Mouse (Mus musculus) thymus, postnatal 14 days (tissue): ENCODE measurements around the gene Tent5c.

Experiments
- DNase-seq: peaks from one replicate; pipeline ENCODE4 v3.0.0; 2021

The Tent5c gene

DNA sequence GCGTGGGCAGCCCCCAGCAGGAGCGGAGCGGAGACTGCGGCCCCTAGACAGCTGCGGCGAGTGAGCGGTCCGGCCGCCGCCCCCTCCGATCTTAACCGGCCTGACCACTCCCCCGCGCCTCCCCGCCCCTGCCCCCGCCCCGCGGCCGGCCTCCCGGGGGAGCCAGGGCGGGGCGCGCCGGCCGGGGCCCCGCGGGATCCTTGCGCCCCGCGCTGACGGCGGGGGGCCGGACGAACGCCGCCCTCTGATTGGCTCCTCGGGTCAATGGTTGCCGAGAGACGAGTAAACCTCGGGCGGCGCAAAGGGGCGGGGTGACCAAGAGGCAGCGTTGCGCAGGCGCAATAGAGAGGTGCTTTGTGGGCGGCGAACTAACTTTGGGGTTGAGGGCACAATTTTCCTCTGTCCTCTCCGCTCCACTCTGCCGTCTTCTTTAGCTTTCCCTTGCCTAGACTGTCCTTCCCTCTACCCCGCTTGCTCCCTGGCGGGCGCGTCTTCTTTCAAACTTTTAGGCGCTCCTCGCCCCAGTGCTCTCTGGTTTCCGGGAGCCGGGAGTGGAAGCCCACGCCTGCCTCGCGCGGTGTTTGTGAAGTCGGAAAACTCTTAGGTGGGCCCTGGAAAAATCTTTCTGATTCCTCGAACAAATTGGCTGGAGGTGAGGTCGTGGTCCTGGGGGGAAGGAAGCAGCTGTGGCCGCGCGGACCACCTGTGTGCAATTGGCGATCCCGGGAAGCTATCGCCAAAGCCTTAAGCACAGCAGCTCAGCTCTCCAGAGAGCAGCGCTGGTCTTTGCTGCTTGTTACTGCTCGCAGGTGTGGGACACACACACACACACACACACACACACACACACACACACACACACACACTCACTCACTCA, at the start of gene Tent5c:
TSS of gene Tent5c (minus strand) at position 192 of the 877 bp plus-strand sequence.
- DNase-seq: peak; percentile 96

DNA sequence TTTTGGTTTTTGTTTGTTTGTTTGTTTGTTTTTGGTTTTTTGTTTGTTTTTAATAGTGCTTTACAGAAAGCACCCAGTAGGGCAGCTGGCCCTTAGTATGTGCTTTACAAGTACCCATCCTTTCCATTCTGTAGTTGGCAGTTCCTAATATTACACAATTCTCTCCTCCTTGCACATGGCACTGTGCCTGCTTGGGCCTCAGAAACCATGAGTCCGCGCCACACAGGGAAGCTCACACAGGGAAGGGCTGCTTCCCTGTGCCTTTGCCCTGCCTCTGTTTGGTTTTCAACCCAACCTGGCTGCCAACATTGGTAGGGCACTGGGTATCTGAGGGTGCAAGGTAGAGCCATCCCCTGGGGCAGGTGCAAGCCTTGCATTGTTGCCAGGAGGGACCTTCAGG, 47.6 kb upstream of the Tent5c start:
- no peak for DNase-seq

DNA sequence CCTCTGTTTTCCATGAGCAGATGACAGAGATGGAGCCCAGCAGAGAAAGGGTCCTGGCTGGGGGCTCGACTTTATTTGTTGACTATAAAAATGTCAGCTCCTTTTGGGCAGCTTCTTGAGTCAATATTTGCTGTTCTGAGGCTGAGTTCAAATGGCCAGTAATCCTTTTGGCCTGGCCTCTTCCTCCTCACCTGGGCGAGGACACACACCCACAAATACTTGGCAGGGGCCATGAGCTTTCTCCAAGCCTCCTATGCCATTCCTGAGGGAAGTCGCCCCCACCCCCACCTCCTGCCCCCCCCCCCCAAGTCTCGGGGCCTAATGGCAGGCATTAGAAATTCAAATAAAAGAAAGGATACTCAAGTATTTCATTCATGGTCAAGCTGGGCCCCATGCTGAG, 46.8 kb upstream of the Tent5c start:
- DNase-seq: no peak

DNA sequence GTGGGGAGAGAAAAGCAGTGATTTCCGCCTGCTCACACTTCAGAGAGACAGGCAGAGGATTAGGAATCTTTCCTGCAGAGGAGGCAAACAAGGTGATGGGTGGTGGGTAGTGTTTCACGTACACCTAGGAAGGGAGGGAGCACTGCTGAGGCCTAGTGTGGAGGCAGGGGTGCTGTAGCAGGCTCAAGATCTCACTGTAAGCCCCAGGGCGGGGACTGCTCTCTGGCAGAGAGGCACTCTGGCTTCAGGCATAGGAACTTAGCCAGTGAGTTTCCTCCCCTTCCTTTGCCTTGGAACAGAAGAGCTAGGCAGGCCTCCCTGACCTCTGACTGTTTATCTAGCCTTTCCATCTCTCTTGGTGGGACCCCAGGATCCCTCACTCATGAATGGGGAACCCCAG, 46.2 kb upstream of the Tent5c start:
- DNase-seq: no peak

DNA sequence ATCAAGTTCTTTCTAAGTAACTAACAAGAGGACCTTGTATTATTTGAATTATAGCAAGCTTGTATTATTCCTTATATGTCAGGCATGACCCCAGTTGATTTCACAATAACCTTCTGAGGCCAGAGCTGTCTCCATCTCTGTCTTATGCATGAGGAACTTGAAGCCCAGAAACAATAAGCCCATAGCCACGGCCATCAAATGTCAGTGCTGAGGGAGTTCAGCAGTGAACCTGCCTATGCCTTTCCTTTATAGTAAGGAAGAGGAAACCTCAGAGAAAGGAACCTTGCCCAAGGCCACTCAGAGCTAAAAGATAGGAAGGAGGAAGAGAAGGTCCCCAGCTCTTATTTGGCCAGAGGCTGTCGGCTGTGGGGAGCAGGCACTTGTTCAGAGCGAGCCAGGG, 45.3 kb upstream of the Tent5c start:
- DNase-seq: no peak

DNA sequence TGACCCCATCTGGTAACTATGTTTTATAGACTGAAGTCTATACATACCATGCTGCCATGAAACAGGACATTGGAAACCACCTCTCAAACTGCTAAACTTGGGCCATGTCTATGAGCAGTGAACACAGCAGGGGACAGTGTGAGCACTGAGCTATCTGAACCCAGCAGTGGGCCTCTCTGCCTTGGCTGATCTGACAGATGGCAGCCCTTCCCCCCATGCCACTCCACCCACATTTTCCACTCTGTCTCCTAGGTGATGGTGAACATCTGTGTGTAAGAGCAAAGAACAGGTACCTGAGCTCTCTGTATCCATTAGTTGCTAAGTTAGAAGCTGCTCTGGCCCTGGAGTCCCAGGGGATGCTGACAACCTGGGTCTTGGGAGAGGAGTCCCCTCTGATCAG, 44.3 kb upstream of the Tent5c start:
- DNase-seq: peak; percentile 19

DNA sequence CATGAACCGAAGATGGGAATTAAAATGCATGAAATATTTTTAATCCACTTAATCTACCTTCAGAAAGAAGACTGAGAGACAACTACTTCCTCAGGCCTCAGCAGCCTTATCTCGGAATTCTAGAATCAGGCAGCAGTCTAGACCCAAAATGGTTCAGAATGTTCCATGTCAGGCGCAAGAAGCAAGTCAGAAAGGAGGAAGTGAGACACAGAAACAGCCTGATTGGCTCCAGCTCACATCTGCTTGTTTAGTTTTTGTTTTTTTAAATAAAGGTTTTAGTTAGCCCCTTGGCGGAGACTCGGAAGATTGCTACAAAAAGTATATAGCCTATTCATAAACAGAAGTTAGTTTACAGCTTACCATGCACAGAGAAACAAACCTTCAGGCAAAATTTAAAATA, 41.8 kb upstream of the Tent5c start:
- no peak for DNase-seq

DNA sequence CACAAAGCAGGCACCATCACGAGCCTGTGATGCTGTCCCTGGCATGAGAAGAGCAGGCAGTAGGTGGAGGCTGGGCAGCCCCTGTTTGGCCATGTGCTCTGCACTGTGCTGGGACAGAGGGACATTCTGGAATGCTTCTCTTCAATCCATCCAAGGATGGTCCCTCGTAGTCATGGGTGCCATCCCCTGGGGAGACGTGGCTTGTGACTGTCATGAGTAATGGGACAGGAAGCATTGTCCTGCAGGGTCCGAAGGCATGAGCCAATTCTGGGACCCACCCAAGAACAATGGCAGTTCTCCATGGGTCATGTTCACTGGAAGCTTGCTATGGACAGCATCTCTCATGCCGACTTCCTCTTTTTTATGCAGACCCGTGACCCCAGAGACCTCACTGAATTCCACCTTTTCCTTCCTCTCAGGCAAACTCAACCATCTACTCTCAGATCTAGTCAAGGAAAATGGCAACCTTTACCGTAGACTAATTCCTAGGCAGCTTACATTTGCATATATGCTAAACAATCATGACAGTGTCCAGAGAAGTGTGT, 41.2 kb upstream of the Tent5c start:
- DNase-seq: no peak

DNA sequence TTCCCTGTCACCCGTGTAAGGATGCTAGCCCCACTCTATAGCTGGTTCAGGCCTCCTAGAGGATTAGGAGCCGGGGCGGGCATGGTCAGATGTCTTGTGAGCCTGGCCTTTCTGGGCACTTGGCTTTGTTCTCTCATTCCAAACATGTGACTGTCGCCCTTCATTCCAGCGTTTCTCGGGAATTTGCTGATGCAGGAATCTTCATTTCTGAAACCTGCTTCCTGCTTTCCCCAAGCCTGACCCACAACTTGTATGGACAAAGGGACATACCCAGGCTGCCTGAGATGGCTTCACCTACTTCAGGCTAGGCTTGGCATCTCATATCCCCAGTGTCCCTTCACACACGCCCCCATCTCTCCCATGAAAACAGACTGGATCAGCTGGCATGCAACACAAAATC, 33.5 kb upstream of the Tent5c start:
- no peak for DNase-seq

DNA sequence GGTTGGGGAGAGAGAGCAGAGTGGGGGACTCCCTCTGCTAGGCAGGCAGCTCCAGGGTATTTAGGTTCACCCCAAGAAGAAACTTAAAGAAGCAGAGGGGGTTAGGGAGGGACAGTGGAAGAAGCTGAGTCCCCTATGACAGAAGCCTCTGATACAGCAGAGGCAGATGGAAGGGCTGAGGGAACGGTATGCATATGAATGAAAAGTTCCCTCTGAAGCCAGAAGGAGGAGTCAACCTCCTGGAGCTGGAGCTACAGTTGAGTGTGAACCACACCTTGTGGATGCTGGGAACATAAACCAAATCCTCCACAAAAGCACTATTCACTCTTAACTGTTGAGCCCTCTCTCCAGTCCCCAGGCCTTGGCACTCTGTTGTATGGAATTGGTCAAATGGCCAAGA, 32.5 kb upstream of the Tent5c start:
- DNase-seq: no peak

DNA sequence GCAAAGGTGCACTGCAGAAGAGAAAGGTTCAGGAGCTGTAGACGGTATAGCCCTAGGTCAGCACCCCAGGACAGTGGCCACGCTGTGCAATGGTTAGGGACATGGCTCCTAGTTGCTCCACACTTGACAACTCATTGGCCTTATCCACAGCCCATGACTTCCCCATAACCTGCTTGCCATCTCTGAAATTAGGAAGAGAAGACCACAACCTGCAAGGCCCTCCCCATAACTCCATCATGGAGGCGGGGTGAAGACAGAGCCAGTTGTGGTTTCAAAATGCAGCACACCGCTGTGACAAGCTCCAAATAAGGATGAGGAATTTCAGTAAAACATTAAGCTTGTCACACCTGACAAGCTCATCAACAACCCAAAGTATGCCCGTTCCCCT, 26.6 kb upstream of the Tent5c start:
- no peak for DNase-seq

DNA sequence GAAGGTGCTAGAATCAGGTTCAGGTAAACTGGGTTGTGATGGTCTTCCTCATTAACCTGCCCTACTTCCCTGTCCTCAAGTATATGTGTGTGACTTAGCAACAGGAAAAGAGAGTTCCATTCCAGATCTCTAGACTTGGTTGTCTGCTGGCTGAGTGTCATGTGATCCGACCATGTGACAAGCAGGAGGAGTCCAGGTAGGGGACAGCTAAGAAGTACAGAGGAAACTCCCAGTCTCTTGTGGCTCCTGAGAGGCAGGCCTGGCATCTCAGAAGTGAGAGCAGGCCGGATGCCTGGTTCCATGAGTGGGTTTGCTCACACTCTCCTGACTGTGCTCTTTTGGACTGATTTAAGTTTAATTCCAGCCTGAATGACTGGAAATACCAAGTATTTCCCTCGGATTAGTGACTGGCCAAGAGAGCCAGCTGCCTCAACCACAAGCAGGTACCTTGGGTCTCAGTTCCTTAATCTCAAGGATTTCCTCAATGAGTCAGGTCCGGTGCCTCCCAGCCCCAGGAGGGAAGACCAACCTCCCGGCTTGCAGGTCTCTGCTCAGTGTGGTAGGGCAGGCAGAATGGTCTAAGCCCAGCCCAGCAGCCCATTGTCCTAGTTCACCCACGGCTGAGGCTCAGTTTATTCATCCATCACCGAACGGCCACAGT, 26.1 kb upstream of the Tent5c start:
- DNase-seq: no peak

DNA sequence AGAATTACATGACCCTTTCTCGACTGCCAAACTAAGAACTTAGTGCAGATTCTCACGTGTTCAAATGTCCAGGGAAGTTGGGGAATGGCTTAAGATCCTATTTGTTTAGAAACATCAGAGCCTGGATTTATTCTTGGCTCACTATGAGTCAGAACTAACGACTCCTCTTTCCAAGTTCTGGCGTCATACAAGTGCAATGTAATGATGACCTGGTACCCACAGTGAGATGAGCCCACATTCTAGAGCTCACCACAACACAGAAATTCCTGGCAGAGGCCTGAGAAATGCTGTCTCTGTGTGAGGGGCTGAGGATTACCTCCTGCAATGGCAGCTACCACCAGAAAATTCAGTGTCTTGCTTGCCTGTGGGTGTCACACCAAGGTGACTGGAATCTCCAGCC, 18.1 kb upstream of the Tent5c start:
- no peak for DNase-seq

DNA sequence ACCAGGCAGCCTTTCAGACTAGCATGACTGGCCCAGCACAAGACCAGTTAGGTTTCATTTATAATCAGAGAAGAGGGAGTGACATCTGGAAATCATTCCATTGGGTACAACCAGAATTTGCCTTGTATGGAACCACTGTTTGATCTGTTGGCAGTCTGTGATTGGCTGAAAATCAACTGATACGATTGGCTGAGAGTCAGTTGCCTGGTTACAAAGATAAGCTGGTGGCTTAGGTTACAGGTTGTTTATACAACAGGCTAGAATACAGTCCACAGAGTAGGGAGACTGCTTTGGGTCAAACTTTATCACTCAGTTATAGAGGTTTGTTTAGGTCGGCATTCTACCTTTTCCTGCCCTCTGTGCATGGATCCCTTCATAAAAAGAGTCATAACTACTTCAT, 17.6 kb upstream of the Tent5c start:
- DNase-seq: no peak

DNA sequence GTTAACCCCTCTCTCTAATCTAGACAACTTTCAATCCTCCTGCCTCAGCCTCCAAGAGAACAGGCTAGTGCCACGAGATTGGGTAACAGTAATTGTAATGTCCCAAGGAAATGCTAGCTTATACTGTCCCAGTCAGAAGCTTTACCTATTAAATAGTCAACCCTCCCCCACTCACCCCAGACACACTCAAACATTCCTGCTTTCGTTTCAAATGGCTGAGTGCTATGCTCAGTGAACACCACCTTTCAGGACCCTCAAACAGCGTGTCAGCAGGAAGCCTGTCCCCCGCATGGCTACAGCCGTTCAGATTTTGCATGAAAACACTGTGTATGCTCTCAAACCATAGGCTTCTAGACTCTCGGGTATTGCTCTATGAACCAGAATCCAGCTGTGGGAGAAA, 14.8 kb upstream of the Tent5c start:
- no peak for DNase-seq

DNA sequence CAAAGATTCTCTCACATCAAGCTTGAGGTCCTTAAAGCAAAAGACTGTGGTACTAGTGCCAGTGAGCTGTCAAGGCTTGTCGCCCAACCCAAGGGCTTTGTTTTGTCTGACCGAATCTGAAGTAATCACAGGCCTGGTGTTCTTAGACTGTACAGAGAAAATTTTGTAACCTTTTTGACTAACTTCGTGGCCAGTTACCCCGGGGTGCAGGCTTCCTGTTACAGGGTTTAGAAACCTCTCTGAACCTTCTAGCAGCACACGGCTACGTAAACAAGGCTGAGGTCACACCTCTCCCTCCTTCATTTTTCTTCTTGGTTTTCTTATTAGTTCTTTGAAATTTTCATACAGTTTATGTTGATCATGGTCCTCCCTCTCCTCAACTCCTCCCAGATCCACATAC, 13.4 kb upstream of the Tent5c start:
- no peak for DNase-seq

DNA sequence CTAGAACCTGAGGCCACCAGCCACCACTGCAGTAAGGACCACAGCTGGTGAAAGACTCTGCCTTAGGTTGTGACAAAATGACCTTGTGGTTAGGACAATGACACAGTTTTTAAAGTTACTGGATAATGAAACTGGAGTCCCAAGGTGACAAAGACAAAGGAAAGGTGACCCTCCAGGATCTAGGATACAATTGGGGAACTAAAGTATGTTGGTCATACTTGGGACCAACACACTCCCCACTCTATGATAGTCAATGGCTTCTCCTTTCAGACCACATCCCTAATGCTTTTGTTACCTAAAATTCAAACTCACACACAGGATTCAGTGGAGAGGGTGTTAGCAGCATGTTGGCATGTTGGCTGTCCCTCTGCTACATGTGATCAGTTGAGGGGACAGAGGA, 12.8 kb upstream of the Tent5c start:
- no peak for DNase-seq

DNA sequence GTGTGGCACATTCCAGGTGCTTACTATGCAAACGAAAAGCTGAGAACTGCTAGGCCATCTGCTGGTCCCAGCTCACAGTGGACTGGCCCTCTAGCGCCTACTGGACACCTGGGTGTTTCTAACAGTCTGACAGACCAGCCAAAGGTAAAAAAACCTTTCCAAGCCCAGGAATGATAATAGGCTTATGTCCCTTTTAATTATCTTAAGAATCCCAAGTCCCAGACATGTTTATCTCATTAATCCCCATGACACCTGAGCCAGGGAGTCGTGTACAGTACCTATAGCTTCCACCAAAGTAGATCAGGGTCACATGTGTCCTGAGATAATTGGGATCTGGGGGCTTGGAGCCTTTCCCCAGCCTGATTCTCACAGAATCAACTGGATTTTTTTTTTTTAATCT, 7.0 kb upstream of the Tent5c start:
- DNase-seq: no peak

DNA sequence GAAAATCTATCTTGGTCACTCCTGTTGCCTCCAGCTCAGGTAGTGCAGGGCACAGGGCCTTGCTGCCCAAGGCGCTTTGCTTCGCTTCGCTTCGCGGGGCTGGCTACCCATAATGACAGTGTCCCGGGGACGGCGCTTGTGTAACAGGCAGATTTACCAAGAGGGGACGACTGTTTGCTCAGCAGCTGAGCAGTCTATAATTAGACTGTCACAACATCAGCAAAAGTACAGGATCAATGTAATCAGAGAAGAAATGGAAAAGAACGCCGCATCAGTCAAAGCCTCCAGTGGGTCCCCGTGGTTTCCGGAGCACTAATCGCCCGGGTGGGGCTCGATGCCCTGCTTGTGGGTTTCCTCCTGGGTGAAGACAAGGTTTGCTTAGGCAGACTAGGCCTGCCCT, 6.3 kb upstream of the Tent5c start:
- peak; percentile 29 for DNase-seq

DNA sequence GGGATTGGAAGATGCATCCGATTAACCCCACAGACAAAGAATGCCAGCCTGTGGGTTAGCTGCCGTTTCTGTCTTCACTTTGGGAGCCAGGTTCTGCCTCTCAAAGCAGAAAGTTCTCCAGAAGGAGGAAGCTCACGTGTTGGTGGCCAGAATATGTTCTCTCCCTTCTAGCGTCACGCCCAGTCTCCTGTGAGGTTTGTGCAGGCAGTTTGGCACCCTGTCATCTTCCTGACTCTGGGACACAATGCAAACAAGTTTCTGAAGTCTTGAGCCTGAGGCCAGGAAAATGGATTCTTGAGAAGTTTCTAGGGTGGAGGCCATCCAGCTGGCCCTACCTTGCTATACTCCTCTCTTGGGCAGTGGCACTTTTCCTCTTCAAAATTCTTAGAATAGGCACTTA, 5.8 kb upstream of the Tent5c start:
- DNase-seq: no peak

DNA sequence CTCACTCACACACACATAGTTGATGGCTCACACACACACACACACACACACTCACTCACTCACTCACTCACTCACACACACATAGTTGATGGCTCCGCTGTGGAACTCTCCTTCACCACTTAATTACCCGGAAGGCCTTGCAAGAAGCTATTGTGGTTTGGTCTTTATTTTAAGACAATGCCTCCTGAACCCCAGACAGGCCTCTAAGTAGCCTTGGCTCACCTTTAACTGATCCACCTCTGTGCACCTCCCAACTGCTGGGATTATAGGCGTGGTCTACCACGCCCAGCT, 831 bp upstream of the Tent5c start:
- no peak for DNase-seq

DNA sequence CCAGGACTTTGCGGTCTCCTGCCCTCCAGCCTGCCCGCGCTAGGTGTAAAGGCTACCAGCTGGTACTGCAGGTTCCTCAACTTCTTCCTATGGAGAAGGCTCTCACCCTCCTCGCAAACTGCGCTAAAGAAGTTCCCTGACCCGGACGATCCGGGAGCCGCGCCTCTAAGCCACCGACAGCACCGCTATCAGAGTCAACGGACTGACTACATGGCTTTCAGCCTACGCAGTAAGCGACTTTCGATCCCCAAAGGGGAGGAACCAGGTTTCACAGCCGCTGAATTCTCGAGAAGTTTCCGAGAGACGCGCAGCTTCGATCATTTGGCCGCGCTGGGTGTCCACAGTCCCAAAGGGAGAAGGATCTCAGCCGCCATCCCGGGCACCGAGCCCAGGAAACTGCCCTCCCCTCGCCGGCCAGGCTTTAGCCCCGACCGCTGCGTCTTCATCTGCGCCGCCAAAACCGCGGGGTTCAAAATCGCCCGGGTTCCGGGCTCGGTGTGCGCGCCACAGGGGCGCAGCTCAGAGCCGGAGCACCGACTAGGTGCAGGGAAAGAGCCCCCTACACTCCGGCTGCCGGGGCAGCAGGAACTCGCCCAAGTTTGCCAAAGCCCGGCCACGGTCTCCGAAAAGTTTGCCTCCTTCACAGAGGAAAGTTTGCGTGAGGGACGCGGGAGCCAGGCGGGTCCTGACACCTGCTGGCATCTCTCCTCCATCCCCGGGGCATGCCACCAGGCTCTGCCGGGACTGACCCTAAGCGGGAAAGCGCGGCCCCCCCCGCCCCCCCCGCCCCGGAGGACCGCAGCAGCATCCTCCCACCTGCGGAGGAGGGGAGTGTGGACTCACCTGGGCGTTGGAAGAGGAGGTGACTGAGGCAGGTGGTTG, 632 bp downstream of the Tent5c start:
- DNase-seq: peak; percentile 62

DNA sequence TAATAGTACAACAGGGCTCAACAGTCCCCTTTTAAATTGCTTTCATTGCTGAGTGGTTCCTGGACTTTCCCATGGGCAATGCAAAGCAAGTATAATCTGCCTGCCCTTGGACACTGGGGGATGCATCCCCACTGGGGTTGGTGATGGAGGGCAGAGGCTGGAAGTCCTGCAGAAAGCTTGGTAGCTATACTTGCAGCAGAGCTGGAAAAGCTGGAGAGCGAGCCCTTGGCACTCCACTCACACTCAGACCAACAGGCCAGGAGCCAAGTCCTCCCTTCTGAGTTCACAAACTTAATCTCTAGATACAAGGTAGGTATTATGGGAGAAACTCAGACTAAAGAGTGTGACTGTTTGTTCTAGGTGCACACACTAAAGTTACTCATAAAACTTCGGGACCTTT, 2.1 kb downstream of the Tent5c start:
- no peak for DNase-seq
